Mouse (Mus musculus) NIH3T3 (cell line): ENCODE measurements at regions not wholly inside any gene's neighbourhood (a gene's known extent, or its start where the extent isn't known, plus 50 kb on each side); places are given as distances from the start of the nearest gene placed in this dataset.
"Not testable (repeated sequence)": the region's sequence is repeated elsewhere in the genome, so short reads cannot be mapped to it uniquely, and the experiment has no call there.

Source experiments
- DNase-seq: peaks from one replicate; pipeline ENCODE4 v3.0.0-alpha.2; 2012; ENCODE audit warnings: low read depth

DNA sequence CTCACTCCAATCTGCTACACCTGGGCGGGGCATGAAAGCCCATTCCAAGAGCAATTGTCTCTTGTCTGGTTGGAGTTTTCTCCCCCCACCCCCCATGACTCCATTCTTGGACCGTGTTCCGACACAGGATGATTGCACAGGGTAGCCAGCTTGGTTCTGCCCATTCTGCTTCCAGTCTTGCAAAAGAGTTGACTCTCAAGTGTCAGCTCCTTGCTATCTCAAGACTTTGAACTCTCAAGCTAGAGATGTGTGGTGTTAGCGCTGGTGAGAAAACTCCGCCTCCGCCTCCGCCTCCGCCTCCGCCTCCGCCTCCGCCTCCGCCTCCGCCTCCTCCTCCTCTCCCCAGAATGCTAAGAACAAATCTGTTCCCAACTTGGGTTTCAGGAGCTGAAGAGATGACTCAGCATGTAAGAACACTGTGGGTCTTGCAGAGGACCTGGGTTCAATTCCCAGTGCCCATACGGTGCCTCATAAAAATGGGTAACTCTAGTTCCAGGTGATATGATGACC is 135.1 kb downstream of the Bcat1 start:
- no peak for DNase-seq

DNA sequence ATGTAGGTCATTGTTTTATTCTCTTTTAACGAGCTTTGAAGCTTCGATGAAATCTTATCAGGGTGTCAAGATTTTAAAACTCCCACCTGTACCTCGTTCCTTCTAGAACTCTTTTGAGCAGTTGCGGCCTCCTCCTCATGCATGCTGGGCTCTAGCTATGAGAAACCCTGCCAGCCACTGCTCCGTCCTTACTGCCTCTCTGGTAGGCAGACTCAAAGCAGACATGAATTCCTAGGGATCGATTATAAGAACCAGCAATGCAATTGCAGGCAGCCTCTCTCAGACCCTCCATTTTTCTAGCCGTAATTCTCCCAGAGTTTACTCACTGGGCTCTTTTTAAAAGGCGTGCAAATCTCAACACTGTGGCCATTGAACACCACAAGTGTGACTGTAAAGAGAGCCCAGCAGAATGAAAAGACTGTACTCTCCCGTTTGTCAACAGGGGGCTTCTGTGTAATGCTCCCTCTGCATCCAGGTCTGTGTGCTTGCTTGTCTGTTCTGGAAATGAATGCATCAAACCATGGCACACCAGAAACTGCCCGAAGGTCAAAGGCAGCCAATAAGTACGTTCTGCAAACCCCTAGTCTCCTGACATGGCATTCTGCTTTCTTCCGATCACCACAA is 137.3 kb downstream of the Bcat1 start:
- no peak for DNase-seq

DNA sequence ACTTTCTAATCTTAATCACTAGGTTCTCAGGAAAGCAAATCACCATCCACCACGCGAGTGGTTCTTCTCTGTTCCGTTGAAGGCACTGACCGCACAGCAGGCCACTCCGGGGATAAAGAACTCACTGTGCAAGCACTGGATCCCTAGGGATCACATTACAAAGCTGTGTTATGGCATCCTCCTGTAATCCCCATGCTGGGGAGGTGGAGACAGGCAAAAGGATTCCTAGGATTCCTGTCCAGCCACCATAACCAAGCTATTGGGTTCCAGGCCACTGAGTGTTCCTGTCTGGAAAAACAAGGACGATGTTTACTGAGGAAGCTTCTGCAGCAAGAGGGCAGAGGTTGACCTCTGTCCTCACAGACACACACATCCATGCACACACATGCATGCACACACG is 138.8 kb downstream of the Bcat1 start:
- no peak for DNase-seq

DNA sequence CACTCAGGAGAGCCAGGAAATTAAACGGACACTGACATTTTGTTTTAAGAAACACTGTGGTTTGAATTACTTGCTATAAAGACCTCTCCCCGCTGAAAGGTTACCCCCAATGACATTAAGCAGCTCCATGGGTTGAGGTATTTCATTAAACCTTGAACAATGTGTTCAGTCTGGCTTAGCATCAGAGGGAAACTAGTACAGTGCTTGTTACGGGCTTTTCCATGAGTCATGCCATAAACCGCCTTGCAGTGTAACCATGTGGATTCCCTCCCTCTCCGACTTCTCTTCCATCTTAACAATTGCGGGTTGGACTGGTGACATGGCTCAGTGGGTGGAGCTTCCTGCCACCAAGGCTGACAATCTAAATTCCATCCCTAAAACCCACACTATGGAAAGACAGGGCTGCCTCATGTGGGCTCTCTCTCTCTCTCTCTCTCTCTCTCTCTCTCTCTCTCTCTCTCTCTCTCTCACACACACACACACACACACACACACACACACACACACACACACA is 142.2 kb downstream of the Bcat1 start:
- no peak for DNase-seq

DNA sequence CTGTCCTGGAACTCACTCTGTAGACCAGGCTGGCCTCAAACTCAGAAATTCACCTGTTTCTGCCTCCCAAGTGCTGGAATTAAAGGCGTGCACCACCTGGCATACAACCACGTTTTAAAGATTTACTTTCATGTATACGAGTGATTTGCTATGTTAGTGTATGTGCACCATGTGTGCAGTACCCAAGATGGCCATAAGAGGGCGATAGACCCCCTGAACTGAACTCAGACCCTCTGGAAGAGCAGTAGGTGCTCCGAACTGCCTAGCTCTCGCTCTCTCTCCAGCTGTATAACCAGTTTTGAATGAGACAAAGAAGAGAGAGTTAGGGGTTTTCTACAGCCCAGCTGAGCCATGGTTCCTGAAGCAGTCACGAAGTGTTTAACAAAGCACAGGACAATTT is 143.6 kb downstream of the Bcat1 start:
- no peak for DNase-seq

DNA sequence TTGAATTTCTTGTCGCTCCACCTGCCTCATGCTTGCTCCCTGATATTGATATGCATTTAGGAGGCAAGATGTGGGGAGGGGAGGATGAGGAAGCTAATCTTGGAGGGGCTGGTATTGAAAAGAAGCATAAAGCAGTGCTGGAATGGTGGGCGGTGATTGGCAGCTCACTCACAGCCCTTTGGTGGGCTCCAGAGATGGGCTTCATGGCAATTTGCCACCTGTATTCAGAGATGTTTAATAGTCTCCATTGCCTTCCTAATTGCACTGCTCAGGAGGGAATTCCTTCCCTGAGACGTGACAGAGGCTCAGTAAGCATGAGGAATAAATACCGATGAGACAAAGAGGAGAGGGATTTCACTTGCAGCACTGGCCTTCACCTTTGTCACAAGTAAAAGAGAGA is 146.0 kb downstream of the Bcat1 start:
- DNase-seq: no peak

DNA sequence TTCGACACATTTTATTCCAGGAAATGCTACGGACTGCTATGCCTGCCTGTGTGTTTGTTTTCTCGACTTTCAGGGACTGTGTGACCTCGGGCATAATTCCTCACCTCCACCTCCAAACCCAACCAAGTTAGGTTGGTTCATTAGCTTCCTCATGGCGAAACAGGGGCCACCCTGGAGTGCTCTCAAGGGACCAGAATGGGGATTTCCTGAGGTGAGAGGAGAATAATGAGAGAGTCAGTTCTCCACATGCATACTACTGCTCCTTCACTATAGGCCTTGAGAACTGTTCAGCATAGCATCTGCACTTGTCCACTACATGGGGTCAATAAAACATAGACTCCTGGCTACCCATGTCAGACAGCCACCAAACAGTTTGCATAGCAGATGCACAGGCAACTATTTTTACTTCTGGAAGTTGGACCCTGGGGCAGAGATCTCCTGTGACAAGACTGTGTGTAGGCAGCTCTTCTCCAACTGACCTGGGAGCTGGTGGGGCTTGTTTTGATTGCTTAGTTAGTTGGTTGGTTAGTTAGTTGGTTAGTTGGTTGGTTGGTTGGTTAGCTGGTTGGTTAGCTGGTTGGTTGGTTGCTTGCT is 146.6 kb downstream of the Bcat1 start:
- DNase-seq: no peak

DNA sequence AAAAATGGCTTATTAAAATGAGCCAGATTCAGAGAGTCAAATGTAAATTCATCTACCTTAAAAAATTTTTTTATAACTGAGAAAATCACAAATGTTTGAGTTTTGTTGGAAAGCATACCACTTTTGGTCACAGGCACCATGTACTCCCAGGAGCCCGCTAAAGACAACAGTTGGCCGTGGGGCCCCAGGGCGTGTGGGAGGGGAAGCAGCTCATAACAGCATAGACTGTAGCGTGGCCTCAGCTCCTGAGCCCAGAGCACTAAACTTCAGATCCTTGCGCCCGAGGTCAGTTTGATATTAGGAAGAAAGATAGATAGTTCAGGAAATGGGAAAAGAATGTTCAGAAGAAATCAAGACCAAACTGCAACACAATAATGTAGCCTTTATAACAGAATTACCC is 145.8 kb upstream of the Sox5 start:
- DNase-seq: no peak

DNA sequence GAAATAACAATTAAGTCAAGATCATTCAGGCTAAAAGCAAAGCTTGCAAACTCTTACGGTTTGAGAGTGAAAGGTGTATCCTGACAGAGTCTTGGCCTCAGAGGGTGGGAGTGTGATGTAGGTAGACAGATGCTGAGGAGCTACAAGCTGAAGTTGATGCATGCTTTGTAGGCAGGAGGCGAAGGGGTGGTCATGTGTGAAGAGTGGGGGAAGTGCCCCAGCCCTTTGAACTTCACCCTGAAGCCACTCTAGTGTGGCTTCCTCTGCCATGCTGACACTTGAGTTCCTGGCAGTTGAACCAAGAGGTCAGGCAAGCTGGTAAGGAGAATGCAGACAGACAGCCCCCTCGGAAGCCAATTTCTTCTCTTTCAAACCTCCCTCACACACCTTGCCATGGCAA is 141.0 kb upstream of the Sox5 start:
- DNase-seq: no peak

DNA sequence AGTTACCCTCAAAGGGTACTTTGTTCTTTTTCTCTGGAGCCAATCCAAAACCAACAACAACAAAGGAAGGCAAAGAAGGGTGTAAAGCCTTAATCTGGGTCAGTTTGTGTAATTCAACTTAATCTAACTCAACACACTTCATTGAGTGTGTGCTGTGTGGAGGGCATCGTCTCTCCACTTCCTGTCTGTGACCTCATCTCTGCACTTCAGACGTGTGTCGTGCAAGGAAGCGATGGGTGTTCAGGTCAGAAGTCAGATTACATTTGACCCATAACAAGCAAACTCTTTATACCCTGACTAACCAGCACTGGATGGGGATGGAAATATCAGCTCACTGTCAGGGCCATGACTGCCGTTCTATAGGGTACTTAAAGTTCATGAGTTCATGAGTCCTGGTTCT is 138.0 kb upstream of the Sox5 start:
- DNase-seq: no peak

DNA sequence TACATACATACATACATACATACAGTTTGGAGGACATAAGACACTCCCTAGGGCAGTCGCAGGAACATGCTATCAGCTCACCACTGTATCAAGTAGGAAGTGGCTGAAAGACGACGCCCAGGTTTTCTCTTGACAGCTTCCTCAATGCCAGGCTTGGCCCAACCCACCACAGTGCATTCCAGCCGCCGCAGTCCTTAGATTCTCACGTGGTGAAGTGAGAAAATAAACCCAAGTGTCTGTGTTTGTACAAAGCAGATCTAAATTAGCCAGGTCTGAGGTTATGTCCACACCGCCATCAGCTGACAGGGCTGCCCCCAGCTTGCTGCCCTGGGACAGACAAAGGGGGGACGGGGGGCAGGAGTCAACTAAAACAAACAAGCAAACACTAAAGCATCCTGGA is 135.4 kb upstream of the Sox5 start:
- DNase-seq: peak; percentile 21

DNA sequence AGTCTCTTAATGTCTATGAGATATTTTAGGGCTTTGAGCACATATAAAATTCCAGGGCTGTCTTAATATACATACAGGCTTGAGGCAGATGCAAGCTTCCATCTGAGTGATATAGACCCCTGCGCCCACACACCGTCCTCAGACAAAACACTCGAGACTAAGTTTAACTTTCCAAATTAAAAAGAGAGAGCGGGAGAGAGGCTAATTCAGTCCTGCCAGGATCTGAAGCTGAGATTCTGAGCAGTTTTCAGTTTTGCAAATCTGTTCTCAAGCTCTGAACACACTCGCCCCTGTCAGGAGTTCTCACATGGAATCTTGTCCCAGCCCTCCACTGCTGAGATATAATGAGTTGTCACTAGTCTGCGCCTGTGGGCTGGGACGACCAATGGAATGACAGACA is 130.0 kb upstream of the Sox5 start:
- no peak for DNase-seq

DNA sequence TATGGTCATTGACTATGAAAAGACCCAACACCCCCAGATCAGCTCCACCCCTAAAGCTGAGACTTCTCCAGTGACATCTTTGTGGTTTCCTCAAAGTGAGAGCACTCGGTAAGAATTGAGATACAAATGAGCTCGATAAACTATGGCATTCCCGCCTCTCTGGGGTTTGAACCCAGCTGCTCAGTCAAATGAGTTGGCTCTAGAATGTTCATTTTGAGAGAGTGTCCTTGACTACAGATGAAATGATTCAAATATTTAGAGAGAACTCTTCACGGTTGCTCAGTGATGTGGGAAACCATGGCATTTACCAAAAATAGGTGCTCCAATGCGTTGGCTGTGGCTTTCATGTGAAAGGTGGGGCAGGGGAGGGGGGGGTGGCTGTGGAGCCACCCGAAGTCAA is 128.6 kb upstream of the Sox5 start:
- DNase-seq: no peak

DNA sequence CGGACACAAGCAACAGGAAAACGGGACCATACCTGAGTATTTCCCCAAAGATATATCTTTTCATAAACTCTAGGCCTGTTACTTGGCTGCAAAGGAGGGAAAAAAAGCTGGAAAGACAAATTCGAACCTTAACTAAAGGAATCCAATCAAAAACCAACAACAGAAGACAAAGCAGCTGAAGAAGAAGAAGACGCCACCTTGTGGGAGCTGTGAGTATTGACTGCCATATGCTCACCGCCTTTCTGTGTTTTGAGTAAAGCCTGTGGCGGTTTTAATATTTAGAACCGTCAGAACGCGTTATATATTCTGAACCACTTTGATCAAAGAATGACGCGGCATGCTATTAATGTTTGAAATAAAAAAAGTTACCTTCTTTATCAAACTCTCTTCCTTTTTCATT is 126.9 kb upstream of the Sox5 start:
- no peak for DNase-seq

DNA sequence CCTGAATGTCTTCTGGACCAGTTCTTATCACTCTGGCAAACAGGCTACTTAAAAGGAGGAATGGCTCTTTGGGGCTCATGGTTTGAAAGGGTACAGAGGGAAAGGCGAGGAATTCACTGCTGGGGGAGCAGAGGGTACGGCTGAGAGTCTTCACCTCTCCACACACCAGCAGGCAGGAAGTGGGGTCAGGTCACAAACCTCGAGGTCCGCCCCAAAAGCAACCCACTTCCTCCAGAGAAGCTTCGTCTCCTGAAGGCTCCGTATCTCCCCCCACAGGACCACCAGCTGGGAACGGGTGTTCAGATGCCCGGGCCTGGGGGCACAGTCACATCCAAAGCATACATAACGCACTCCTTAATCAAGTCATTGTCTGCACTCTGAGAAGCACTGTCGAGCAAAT is 121.4 kb upstream of the Sox5 start:
- DNase-seq: no peak

DNA sequence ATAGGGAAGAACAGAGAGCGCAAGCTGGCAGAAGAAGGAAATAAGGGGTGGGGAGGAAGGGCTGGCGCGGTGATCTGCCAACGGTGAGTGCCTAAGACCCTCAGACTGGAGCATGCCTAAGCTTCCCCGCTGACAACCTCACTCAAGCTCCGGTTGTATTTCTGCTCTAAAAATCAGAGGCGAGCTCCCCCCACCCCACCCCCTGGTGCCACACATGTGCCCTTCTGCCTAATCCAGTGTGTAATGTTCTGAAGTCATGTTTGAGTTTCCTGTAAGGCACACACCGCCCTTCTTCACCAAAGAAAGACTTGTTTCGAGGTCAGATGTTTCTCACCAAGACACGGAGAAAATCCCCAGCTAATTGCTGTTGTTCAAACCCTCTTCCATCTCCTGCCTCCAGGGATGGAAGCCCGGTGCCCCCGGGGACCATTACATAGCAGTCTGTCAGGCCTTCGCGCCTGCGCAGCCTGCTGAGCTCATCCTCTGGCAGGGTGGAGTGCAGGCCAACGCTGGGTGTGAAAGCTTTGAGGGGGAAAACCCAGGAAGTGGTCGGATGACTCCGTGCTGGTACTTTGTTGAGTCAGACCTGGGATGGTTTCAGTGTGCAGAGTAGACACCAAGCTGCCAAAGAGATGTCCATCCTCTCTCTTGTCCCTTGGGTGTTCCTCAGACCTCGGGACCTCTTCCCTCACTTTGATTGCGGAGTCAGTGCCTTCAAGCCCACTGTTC is 120.7 kb upstream of the Sox5 start:
- peak; percentile 91 for DNase-seq

DNA sequence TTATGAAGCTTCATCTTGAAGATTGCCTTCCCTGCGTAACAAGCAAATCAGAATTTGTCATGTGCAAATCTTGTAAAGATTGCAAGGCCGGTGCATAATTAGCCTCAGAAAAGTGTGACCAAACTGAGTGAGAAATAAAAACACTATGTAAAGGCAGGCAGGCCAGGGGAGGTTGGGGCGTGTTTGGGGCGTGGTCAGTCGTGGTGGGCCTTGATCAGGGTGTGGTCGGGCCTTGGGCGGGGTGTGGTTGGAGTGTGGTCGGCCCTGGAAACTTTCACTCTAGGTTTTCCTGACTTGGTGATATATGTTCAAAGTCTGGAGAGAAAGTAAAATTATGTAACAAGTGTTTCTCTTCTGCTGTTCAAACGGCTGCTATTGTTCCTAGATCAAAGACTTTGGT is 120.0 kb upstream of the Sox5 start:
- peak; percentile 34 for DNase-seq

DNA sequence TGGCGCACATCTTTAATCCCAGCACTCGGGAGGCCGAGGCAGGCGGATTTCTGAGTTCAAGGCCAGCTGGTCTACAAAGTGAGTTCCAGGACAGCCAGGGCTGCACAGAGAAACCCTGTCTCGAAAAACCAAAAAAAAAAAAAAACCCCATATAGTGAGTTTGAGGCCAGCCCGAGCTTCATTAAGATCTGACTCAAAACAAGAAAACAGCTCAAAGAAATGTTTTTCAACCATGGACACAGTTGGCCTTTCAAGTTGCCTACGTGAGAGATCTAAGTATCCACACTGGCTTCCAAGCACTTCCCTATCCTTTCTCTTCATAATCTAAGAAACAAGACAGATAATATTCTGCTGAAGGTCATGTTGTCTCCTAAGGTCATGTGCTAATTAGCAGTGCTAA is 119.1 kb upstream of the Sox5 start:
- DNase-seq: not testable (repeated sequence)

DNA sequence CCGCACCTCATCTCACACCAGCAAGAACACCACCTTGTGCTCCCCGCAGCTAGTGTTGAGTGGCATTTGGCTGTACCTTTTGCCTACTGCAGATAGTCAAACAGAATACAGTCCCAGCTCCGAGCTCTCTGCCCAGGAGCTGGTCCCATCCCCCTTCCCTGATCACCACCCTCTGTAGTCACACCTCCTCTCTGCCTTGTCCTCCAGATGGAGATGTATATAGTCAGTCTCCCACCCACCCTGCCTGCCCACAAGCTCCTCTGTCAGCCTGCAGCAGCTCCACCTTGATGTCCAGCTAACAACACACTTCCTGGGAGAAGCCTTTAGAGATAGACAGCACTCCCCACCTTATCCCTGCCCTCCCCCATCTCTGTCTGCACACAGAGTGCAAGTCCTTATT is 115.7 kb upstream of the Sox5 start:
- no peak for DNase-seq

DNA sequence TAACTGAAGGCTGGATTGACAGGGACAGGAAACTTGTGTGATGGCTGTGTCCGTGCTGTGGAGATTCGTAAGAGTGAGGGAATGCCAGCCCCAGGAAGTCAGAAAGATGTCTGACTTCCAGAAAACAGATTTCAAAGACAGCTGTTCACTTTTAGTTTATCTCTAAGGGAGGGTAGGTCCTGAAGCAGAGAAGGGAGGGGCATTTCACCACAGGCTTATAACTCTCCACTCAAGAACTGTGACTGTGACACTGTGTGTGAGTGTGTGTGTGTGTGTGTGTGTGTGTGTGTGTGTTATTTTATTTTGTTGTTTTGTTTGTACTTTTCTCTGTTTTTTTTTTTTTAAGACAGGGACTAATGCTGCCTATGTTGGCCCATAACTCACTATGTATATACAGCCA is 109.1 kb upstream of the Sox5 start:
- no peak for DNase-seq

DNA sequence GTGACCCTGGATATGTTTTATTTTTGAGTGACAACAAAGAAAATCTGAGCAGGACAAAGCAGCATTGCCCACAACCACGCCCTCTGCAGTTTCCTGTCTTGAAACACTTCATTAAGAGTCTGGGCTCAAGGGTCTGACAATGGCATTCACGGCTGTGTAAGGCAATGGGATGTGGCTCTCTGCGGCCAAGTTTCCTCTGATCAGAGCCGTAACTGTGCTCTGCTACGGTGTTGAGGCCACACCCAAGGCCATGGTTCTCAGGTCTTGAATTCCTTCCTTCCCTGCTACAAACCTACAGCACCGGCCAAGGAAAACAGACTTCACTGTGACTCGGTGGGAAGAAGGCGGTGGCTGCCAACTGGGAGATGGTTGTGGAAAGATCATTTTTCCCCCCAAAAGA is 108.4 kb upstream of the Sox5 start:
- DNase-seq: peak; percentile 41

DNA sequence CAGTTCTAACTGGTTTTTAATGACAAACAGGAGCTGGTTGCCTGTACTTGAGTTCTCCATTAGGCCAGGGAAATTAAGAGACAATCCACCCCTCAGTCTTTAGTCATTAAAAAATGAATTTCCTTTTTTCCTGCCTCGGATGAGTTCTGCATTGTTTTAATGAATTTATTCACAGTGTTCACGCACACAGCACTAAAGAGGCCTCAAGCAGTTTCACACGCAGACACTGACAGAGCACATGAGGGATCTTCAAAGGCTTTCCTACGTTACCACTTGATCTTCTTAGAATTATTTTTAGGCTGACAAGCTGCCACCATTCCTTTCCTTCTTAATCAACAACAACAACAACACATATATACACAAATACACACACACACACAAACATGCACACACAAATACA is 101.3 kb upstream of the Sox5 start:
- no peak for DNase-seq

DNA sequence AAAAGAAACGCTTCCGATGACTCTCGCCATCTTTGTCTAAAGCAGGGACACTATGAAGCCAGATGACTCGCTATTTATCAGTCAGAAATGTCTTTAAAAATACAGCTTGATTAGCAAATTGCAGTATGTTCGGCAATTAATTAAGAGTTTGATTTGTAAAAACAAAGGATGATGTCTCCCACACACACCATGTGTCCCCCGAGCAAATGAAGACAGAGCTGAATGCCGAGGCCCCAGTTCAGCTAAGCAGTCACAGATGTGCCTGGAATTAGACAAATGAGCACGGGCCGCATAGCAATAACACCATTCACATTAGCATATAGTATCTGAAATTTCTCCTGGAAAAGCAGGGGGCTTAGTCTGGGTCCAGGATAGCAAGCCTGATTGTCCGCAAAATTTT is 98.3 kb upstream of the Sox5 start:
- no peak for DNase-seq
